ENCODE assay signal across 18 mouse cellular contexts in genomic region chr14:86729617-86730098, GRCm38 (mm10).
A peak's percentile ranks its signal among the peaks of the same experiment; 100 is the strongest.
DNase-seq lines count a peak whose midpoint lies in the region; ATAC-seq and TF ChIP-seq lines count a peak whose summit lies in the region.
"Had no signal": no experiment of that assay in that cellular context is flagged by ENCODE, and none has a peak within 500 bp of the region (broad histone marks: within the 10 kb centered on the region; RNA-seq: fewer than 3 reads in every experiment).

No protein-coding gene starts in this region.

- H3K4me2 ChIP-seq in midbrain, embryonic 13.5 days (replicated peaks): no peak overlapping the region
- H3K4me2 ChIP-seq in midbrain, embryonic 14.5 days (ENCODE audit: low read length): no peak overlapping the region
- H3K4me2 ChIP-seq in forebrain, embryonic 12.5 days: 0 out of 2 replicates have a peak overlapping the region, but pooled peaks have one; percentile 17
- peak overlapping the region; percentile 10; the same call in 1 of the 2 replicates for H3K4me2 ChIP-seq in forebrain, postnatal 0 days (ENCODE audit: low read depth)
- H3K4me2 ChIP-seq: liver, embryonic 15.5 days had no signal

- no peak for TF ChIP-seq POLR2A in thymus, adult 2 months (IDR thresholded peaks at IDR 0.05; ENCODE audit: control insufficient read depth, extremely low read depth, insufficient read depth, low read length, poor library complexity)

- H3K36me3 ChIP-seq in midbrain, embryonic 13.5 days: no peaks in the 10 kb centered on the region
- H3K36me3 ChIP-seq in midbrain, embryonic 14.5 days (ENCODE audit: control insufficient read depth, insufficient read depth, low read length): no peaks in the 10 kb centered on the region
- H3K36me3 ChIP-seq in forebrain, embryonic 12.5 days (replicated peaks): no peaks in the 10 kb centered on the region
- no peaks in the 10 kb centered on the region for H3K36me3 ChIP-seq in forebrain, postnatal 0 days (ENCODE audit: insufficient read depth)
- H3K36me3 ChIP-seq in thymus, adult 2 months (ENCODE audit: control insufficient read depth, insufficient read depth, low read length): no peaks in the 10 kb centered on the region
- H3K36me3 ChIP-seq: embryonic facial prominence, embryonic 10.5 days; heart, embryonic 10.5 days; hindbrain, embryonic 10.5 days; liver, embryonic 15.5 days had no signal

- H3K27ac ChIP-seq in layer of hippocampus, adult 2 months: peak overlapping the region; percentile 43
- H3K27ac ChIP-seq in midbrain, embryonic 13.5 days: no peak overlapping the region
- H3K27ac ChIP-seq in midbrain, embryonic 14.5 days (replicated peaks; ENCODE audit: low read depth, low read length): no peak overlapping the region
- H3K27ac ChIP-seq in forebrain, embryonic 12.5 days: no peak overlapping the region
- no peak overlapping the region for H3K27ac ChIP-seq in forebrain, postnatal 0 days (ENCODE audit: low read depth, low read length)
- H3K27ac ChIP-seq in thymus, adult 2 months (ENCODE audit: control insufficient read depth, insufficient read depth, low read length): no peak overlapping the region
- H3K27ac ChIP-seq: embryonic facial prominence, embryonic 10.5 days; gastrocnemius, adult 2 months; heart, embryonic 10.5 days; hindbrain, embryonic 10.5 days; liver, embryonic 15.5 days had no signal

- 64% methylated on average over 4 of the region's 4 CpGs for WGBS in midbrain, embryonic 13.5 days
- 63% methylated on average over 4 of the region's 4 CpGs for WGBS in midbrain, embryonic 14.5 days
- 46% methylated on average over 4 of the region's 4 CpGs for WGBS in forebrain, embryonic 12.5 days
- WGBS in forebrain, postnatal 0 days: 12% methylated on average over 4 of the region's 4 CpGs
- 95% methylated on average over 4 of the region's 4 CpGs for WGBS in thymus, adult 2 months

- no peaks in the 10 kb centered on the region for H3K27me3 ChIP-seq in midbrain, embryonic 13.5 days
- H3K27me3 ChIP-seq in midbrain, embryonic 14.5 days (ENCODE audit: control insufficient read depth, insufficient read depth, low read length): no peaks in the 10 kb centered on the region
- H3K27me3 ChIP-seq in forebrain, embryonic 12.5 days: no peaks in the 10 kb centered on the region
- H3K27me3 ChIP-seq in forebrain, postnatal 0 days (ENCODE audit: insufficient read depth, low read length): no peaks in the 10 kb centered on the region
- H3K27me3 ChIP-seq in thymus, adult 2 months (ENCODE audit: control insufficient read depth, insufficient read depth, low read length): no peaks in the 10 kb centered on the region
- H3K27me3 ChIP-seq: liver, embryonic 15.5 days had no signal

- ATAC-seq in midbrain, embryonic 13.5 days: peak; percentile 37; the same call in 1 of the 2 replicates
- ATAC-seq in midbrain, embryonic 14.5 days (ENCODE audit: low FRiP score, low TSS enrichment): no peak
- ATAC-seq in forebrain, embryonic 12.5 days (ENCODE audit: low FRiP score): peak; percentile 72; the same call in 1 of the 2 replicates
- peak; percentile 43 for ATAC-seq in forebrain, postnatal 0 days

- H3K4me3 ChIP-seq in layer of hippocampus, adult 2 months: no peak overlapping the region
- no peak overlapping the region for H3K4me3 ChIP-seq in midbrain, embryonic 13.5 days (replicated peaks)
- no peak overlapping the region for H3K4me3 ChIP-seq in midbrain, embryonic 14.5 days (replicated peaks; ENCODE audit: low read depth, low read length)
- no peak overlapping the region for H3K4me3 ChIP-seq in forebrain, embryonic 12.5 days (replicated peaks)
- no peak overlapping the region for H3K4me3 ChIP-seq in forebrain, postnatal 0 days (ENCODE audit: low read depth, low read length)
- H3K4me3 ChIP-seq in thymus, adult 2 months (ENCODE audit: control insufficient read depth, insufficient read depth, low read length): no peak overlapping the region
- H3K4me3 ChIP-seq: embryonic facial prominence, embryonic 10.5 days; gastrocnemius, adult 2 months; heart, embryonic 10.5 days; hindbrain, embryonic 10.5 days; liver, embryonic 15.5 days had no signal

- TF ChIP-seq CTCF in layer of hippocampus, adult 2 months (conservative IDR thresholded peaks at IDR 0.05): peak; percentile 43
- no peak for TF ChIP-seq CTCF in forebrain, postnatal 0 days (IDR thresholded peaks at IDR 0.05; ENCODE audit: low read depth)
- no peak for TF ChIP-seq CTCF in thymus, adult 2 months (IDR thresholded peaks at IDR 0.05; ENCODE audit: borderline replicate concordance, control insufficient read depth, extremely low read depth, insufficient read depth, low read length, poor library complexity)

- H3K9me3 ChIP-seq in midbrain, embryonic 13.5 days: no peaks in the 10 kb centered on the region
- H3K9me3 ChIP-seq in midbrain, embryonic 14.5 days (ENCODE audit: control insufficient read depth, low read length): no peaks in the 10 kb centered on the region
- no peaks in the 10 kb centered on the region for H3K9me3 ChIP-seq in forebrain, embryonic 12.5 days
- no peaks in the 10 kb centered on the region for H3K9me3 ChIP-seq in forebrain, postnatal 0 days (ENCODE audit: low read length)
- H3K9me3 ChIP-seq: embryonic facial prominence, embryonic 10.5 days; heart, embryonic 10.5 days; hindbrain, embryonic 10.5 days; liver, embryonic 15.5 days had no signal

- 0 out of 2 replicates have a peak, but pooled peaks cover 12% of the 10 kb centered on the region for H3K4me1 ChIP-seq in midbrain, embryonic 13.5 days (replicated peaks)
- H3K4me1 ChIP-seq in midbrain, embryonic 14.5 days (ENCODE audit: control insufficient read depth, insufficient read depth, low read length): peaks cover 3% of the 10 kb centered on the region; the same call in 1 of the 2 replicates
- H3K4me1 ChIP-seq in forebrain, embryonic 12.5 days: peaks cover 15% of the 10 kb centered on the region
- peaks cover 3% of the 10 kb centered on the region; the same call in 1 of the 2 replicates for H3K4me1 ChIP-seq in forebrain, postnatal 0 days (ENCODE audit: insufficient read depth)
- H3K4me1 ChIP-seq in thymus, adult 2 months (replicated peaks; ENCODE audit: control insufficient read depth, insufficient read depth, low read length): no peaks in the 10 kb centered on the region
- H3K4me1 ChIP-seq: embryonic facial prominence, embryonic 10.5 days; heart, embryonic 10.5 days; liver, embryonic 15.5 days had no signal

- no peak overlapping the region for H3K9ac ChIP-seq in midbrain, embryonic 13.5 days (replicated peaks)
- no peak overlapping the region for H3K9ac ChIP-seq in midbrain, embryonic 14.5 days (replicated peaks; ENCODE audit: low read length)
- no peak overlapping the region for H3K9ac ChIP-seq in forebrain, embryonic 12.5 days
- H3K9ac ChIP-seq in forebrain, postnatal 0 days: no peak overlapping the region
- H3K9ac ChIP-seq: liver, embryonic 15.5 days had no signal

- no peak for DNase-seq in layer of hippocampus, adult 2 months (ENCODE audit: low spot score in 2 of 2)
- no peak for DNase-seq in layer of hippocampus, adult 11-12 months (ENCODE audit: low spot score)
- no peak for DNase-seq in midbrain, embryonic 14.5 days
- DNase-seq in forebrain, postnatal 0 days: peak; percentile 50
- no peak for DNase-seq in thymus, adult 2 months
- no peak for DNase-seq in c-Kit-positive CD71-positive TER-119-positive erythroid progenitor cells, embryonic 14.5 days (ENCODE audit: low spot score)
- DNase-seq: adrenal gland, adult 8-10 months; cerebellum, adult 11-12 months; gastrocnemius, adult 2 months; kidney, adult 8-10 months; kidney, postnatal 14 days; thymus, postnatal 36 days had no signal

Comparison
In these comparisons a context has a peak if more than half of its experiments do, and no peak if none do; other contexts are left out.
1. H3K4me2 ChIP-seq: peak in forebrain, embryonic 12.5 days (single experiment) and forebrain, postnatal 0 days (single experiment); none in midbrain, embryonic 13.5 days (single experiment) and midbrain, embryonic 14.5 days (single experiment).